Mouse (Mus musculus): ENCODE data around the gene Stoml1. TPM values are rescaled to one million over a fixed set of nuclear protein-coding genes. Genes with fewer than 3 reads are reported as not detected.
A peak's percentile ranks its signal among the peaks of the same experiment; 100 is the strongest.
"Not testable (repeated sequence)": the region's sequence is repeated elsewhere in the genome, so short reads cannot be mapped to it uniquely, and the experiment has no call there.

The Stoml1 gene
- polyA plus RNA-seq, 1 experiment from 2014 or later, result 30.1 TPM

DNA sequence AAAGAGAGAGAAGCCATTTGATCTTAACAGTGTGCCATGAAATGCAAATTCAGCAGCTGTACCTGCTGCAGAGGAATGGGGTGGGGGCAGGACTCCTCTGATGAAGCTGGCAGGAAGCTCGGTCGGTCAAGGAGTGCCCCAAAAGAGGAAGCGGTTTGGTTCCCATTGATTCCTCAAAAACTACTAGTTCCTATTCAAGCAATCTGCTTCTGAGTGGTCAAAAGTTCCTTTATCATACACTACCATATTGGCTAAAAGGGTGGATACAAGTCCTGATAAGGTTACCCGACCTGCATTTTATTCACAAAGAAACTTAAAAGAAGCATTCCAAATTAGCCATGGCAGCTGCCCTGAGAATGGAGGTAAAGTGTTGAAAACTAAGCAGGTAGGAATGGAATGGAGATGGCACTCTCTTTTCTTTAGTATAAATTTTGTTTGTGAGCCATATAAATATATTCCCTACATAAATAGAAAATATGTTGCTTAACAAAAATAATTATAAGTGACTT is 6.8 kb upstream of the Stoml1 start:
- 66% methylated on average over 4 of the region's 4 CpGs for WGBS
- no peak overlapping the region for H3K4me2 ChIP-seq
- H3K4me1 ChIP-seq, result peaks cover 73% of the 10 kb centered on the region

DNA sequence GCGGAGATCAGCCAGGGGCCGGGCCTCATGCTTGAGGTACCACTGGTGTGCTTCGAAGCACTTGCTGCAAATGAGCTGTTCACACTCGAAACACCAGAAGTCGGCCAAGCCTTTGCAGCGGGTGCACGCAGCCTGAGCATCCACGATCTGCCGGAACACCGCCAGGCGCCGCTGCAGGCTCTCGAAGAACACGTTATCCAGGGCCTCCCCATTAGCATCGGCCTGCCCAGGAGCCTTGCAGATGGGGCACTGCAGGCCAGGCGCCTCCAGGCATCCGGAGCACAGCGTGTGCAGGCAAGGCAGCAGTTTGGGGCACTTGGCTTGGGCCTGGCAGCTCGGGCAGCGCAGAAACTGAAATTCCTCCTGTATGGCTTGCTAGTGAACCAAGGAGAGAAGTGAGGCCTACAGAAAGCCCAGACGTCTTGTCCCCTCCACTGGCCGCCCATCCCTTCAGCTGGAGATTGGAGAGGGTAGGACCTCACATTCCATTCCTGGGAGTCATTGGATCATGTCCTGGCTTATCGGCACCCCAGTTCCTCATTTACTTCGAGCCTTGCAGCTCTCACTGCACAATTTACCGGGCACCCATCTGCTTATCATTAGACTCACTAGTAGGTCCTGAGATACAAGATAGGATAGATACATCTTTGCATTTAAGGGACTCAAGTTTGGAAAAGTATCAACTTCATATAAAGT is 5.8 kb upstream of the Stoml1 start:
- H3K4me3 ChIP-seq, result peak overlapping the region; percentile 36
- H3K9me3 ChIP-seq, result no peaks in the 10 kb centered on the region
- H3K27me3 ChIP-seq, result no peaks in the 10 kb centered on the region
- ATAC-seq (ENCODE audit: borderline replicate concordance, extremely low read depth, low FRiP score, low TSS enrichment), result peak; percentile 67; the same call in 1 of the 2 replicates
- peaks cover 62% of the 10 kb centered on the region for H3K4me1 ChIP-seq
- H3K4me2 ChIP-seq, result peak overlapping the region; percentile 70
- peaks cover 7% of the 10 kb centered on the region; the same call in 1 of the 2 replicates for H3K36me3 ChIP-seq
- WGBS, result 9% methylated on average over 25 of the region's 25 CpGs
- peak overlapping the region; percentile 72 for H3K27ac ChIP-seq
- peak overlapping the region; percentile 50 for H3K9ac ChIP-seq

More for the DNA sequence above, 6.8 kb upstream of the Stoml1 start:
- Histone ChIP-seq H3K4me3 (no peak overlapping the region), H3K9me3 (no peaks in the 10 kb centered on the region), H3K27me3 (no peaks in the 10 kb centered on the region), H3K36me3 (peaks cover 7% of the 10 kb centered on the region; the same call in 1 of the 2 replicates), H3K27ac (no peak overlapping the region), H3K9ac (no peak overlapping the region)
- ATAC-seq (ENCODE audit: borderline replicate concordance, extremely low read depth, low FRiP score, low TSS enrichment), result no peak

DNA sequence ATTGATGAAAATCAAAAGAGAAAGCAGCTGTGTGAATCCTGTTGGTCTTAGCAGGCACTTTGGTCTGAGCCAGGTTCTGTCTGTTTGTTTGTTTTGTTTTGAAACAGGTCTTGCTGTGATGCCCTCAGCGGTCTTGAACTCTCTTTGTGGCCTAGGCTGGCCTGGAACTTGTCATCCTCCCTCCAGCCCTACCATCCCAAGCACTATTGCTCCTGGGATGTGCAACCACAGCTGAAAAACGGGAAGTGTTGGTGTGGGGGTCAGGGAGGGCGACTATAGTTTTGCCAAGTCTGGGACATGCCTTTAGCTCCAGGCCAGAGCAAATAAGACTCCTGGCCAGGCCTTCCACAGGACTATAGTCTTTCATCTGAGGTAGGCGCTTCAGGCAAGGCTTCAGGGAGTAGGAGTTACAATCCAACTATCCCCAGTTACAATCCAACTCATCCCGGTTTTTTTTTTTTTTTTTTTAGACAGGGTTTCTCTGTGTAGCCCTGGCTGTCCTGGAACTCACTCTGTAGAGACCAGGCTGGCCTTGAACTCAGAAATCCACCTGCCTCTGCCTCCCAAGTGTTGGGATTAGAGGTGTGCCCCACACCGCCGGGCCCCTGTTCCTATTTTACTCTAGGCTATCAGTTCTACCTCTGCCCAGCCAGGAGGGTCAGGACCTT is 4.1 kb upstream of the Stoml1 start:
- H3K4me1 ChIP-seq, result peaks cover 50% of the 10 kb centered on the region
- no peaks in the 10 kb centered on the region for H3K27me3 ChIP-seq
- H3K9ac ChIP-seq, result peak overlapping the region; percentile 72
- H3K27ac ChIP-seq, result peak overlapping the region; percentile 96
- peak overlapping the region; percentile 70 for H3K4me2 ChIP-seq
- peak overlapping the region; percentile 60 for H3K4me3 ChIP-seq
- H3K9me3 ChIP-seq, result no peaks in the 10 kb centered on the region
- WGBS, result 26% methylated on average over 7 of the region's 7 CpGs
- H3K36me3 ChIP-seq, result peaks cover 3% of the 10 kb centered on the region; the same call in 1 of the 2 replicates
- ATAC-seq (ENCODE audit: borderline replicate concordance, extremely low read depth, low FRiP score, low TSS enrichment), result no peak

DNA sequence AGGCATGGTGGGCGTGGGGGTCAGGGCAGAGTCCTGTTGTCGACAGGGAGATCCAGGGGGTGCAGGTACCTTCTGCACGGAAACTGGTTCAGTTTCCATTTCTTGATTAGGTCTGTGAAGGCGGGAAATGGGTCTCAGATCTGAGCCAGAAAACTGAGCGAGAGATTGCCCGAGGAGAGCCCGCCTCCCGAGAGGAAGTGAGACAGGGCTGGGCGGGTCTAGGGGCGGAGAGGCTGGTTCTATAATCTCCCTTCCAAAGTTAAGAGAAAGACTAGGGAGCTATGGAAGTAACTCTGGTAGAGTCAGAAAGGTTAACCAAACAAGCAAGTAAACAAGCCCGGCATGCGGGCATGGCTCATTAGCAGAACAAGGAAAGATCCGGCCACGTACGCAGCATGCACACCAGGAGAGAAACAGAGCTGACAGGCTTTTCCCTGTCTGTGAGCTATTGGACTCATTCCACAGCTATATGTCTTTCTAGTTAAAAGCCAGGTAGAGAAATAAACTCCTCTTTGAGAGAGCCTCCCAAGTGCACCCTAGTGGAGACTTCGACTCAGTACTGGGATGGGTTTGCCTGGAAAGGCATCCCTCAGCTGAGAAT is 3.3 kb upstream of the Stoml1 start, which contains the start of gene Pml:
Pml (minus strand) TSS at position 195 of the 601 bp plus-strand sequence.
- Histone ChIP-seq H3K9ac (peak within 1 kb of the TSS; percentile 72), H3K9me3 (no peaks in the 10 kb centered on the region), H3K27me3 (no peaks in the 10 kb centered on the region), H3K4me1 (peaks cover 43% of the 10 kb centered on the region), H3K27ac (peak within 1 kb of the TSS; percentile 96), H3K36me3 (peaks cover 3% of the 10 kb centered on the region; the same call in 1 of the 2 replicates), H3K4me2 (peak within 1 kb of the TSS; percentile 70), H3K4me3 (peak within 1 kb of the TSS; percentile 60)
- peak; percentile 77; the same call in 1 of the 2 replicates for ATAC-seq (ENCODE audit: borderline replicate concordance, extremely low read depth, low FRiP score, low TSS enrichment)
- WGBS, result under 1% methylated on average over 16 of the region's 16 CpGs

DNA sequence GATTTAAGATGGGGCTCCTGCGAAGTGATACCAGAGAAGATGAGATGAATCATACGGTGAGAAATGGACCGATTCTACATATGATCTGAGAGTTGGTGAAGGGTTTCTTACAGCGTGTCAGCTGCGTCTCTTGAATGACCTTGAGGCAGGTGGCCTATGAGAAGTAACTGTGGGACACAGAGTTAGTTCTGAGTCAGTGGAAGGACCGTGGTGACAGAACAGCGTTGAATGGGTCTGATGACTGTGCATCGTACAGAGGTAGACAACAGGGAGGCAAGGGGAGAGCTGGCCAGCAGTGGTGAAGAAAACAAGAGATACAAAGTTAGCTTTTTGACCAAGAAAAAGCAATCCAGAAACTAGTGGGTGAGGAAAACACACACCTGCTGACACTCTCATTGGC is 2.6 kb upstream of the Stoml1 start:
- 76% methylated on average over 8 of the region's 8 CpGs for WGBS
- Histone ChIP-seq H3K27ac (peak overlapping the region; percentile 96), H3K9ac (no peak overlapping the region), H3K36me3 (peaks cover 3% of the 10 kb centered on the region; the same call in 1 of the 2 replicates), H3K27me3 (no peaks in the 10 kb centered on the region), H3K4me3 (no peak overlapping the region), H3K9me3 (no peaks in the 10 kb centered on the region), H3K4me1 (peaks cover 41% of the 10 kb centered on the region), H3K4me2 (peak overlapping the region; percentile 70)
- no peak for ATAC-seq (ENCODE audit: borderline replicate concordance, extremely low read depth, low FRiP score, low TSS enrichment)

DNA sequence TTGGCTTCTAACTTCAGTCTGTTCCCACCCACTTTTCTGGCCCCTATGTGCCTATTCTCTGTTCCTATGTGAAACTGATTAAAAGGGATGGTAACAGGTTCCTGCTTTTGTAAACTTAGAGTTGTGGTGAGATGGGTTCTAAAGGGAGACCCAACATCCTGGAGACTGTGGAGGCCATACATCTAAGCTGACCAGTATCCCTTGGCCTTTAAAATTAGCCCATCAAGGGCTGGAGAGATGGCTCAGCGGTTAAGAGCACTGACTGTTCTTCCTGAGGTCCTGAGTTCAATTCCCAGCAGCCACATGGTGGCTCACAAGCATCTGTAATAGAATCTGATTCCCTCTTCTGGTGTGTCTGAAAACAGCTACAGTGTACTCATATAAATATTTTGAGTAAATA is 2.2 kb upstream of the Stoml1 start:
- not testable (repeated sequence) for ATAC-seq (ENCODE audit: borderline replicate concordance, extremely low read depth, low FRiP score, low TSS enrichment); H3K9ac ChIP-seq; H3K27me3 ChIP-seq; H3K27ac ChIP-seq; H3K4me2 ChIP-seq; H3K4me3 ChIP-seq; H3K36me3 ChIP-seq; H3K9me3 ChIP-seq
- 85% methylated on average over 1 of the region's 1 CpGs for WGBS
- peaks cover 41% of the 10 kb centered on the region for H3K4me1 ChIP-seq

DNA sequence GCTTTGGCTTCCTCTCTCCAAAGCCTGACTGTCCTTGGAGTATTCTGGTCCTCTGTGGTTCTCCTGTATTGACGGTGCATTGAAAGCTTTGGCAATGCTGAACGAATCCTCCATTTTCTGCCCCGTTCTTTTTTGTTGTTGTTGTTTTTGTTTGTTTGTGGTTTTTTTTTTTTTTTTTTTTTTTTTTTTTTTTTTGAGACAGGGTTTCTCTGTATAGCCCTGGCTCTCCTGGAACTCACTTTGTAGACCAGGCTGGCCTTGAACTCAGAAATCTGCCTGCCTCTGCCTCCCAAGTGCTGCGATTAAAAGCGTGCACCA is 800 bp downstream of the Stoml1 start:
- Histone ChIP-seq H3K9ac (peak overlapping the region; percentile 70), H3K4me1 (peaks cover 13% of the 10 kb centered on the region), H3K27ac (peak overlapping the region; percentile 56; the same call in 1 of the 2 replicates), H3K4me2 (peak overlapping the region; percentile 75), H3K4me3 (peak overlapping the region; percentile 78)
- not testable (repeated sequence) for ATAC-seq (ENCODE audit: borderline replicate concordance, extremely low read depth, low FRiP score, low TSS enrichment); H3K9me3 ChIP-seq; H3K36me3 ChIP-seq; H3K27me3 ChIP-seq
- WGBS, result 60% methylated on average over 5 of the region's 5 CpGs

DNA sequence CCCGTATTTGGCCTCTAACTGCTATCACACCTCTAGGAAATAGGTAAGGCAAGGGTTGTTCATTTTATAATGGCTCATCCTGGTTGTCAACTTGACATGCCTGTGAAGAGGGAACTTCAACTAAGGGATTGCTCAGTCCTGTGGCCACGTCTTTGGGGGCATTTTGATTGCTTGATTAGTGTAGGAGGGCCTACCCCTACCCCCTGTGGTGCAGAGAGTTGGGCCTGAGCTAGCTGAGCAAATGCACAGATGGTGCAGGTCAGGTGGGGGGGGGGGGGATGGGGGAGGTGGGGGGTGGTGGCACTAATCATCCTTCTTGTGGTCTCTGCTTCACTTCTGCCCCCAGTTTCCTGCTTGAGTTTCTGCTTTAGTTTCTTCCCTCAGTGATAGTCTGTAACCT is 2.1 kb downstream of the Stoml1 start:
- Histone ChIP-seq H3K4me3 (no peak overlapping the region), H3K9ac (no peak overlapping the region), H3K36me3 (peaks cover 9% of the 10 kb centered on the region), H3K4me2 (no peak overlapping the region), H3K27me3 (no peaks in the 10 kb centered on the region), H3K27ac (no peak overlapping the region), H3K9me3 (no peaks in the 10 kb centered on the region), H3K4me1 (peaks cover 8% of the 10 kb centered on the region)
- ATAC-seq (ENCODE audit: borderline replicate concordance, extremely low read depth, low FRiP score, low TSS enrichment), result no peak
- 43% methylated on average over 2 of the region's 2 CpGs for WGBS

DNA sequence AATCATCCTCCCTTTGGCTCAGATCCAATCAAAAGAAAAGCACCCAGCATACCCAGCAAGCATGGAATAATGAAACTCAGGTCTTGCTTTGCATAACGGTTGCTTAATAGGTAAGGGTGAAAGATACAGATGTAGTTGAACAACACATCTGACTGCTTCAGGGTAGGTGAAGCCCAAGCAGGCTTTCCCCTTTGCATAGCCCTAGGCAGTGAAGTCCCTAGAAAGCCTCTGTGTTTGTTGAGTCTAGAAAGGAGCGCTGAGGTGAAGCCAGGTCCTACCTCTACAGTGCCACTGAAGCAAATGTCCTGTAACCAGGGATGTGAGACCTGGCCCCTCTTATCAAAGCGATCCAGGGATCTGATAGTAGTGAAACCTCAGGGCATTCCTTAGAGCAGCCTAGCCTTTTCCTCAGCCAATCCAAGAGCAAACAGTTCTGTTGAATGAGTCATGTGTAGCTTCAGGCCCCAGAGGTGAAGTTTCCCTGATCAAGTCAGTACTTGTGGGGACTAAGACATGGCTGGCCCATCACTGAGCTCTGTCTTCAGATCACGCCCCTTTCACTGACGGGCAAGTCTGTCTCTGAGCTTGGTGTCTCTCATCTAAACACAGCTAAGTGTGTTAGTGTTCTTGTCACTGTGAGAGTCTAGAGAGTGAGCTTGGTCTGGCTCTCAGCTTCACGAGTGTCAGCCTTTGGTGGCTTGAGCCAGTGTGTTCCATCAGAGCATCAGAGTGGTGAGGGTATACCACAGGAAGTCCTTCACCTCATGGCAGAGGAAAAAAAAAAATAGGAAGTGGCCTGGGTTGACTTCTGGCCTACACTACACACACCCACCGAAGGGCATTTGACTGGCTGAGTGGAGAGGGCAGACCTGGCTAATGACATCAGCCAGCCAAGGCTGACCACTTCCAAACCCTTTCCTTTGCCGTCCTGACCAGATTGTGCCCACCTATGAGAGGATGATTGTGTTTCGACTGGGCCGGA is 3.0 kb downstream of the Stoml1 start:
- 89% methylated on average over 10 of the region's 10 CpGs for WGBS
- peaks cover 4% of the 10 kb centered on the region for H3K4me1 ChIP-seq
- H3K27ac ChIP-seq, result no peak overlapping the region
- no peak overlapping the region for H3K4me2 ChIP-seq
- H3K36me3 ChIP-seq, result peaks cover 15% of the 10 kb centered on the region
- H3K4me3 ChIP-seq, result no peak overlapping the region
- no peak overlapping the region for H3K9ac ChIP-seq
- H3K9me3 ChIP-seq, result no peaks in the 10 kb centered on the region
- ATAC-seq (ENCODE audit: borderline replicate concordance, extremely low read depth, low FRiP score, low TSS enrichment), result no peak
- H3K27me3 ChIP-seq, result no peaks in the 10 kb centered on the region

DNA sequence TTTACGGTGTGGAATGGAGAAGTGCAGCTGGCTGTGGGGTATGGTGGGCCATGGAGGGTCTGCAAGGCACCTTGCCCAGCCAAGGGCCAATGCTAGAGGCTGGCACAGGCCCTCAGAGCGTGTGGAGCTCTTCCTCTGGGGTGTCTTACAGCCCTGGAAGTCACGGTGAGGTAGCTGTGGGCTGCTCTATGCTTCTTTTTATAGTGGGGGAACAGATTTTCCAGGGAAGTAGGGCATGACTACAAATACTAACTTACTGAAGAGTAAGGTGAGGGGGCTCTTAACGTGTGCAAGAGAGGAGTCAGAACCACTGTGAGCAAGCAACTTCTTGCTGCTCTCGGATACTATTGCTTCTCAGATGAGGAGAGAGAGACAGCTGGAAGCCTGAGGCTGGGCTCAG is 9.5 kb downstream of the Stoml1 start:
- Histone ChIP-seq H3K27me3 (no peaks in the 10 kb centered on the region), H3K27ac (no peak overlapping the region), H3K9ac (no peak overlapping the region), H3K36me3 (peaks cover 23% of the 10 kb centered on the region), H3K4me2 (no peak overlapping the region), H3K9me3 (no peaks in the 10 kb centered on the region), H3K4me3 (no peak overlapping the region), H3K4me1 (peaks cover 10% of the 10 kb centered on the region)
- 89% methylated on average over 5 of the region's 5 CpGs for WGBS
- ATAC-seq (ENCODE audit: borderline replicate concordance, extremely low read depth, low FRiP score, low TSS enrichment), result no peak

DNA sequence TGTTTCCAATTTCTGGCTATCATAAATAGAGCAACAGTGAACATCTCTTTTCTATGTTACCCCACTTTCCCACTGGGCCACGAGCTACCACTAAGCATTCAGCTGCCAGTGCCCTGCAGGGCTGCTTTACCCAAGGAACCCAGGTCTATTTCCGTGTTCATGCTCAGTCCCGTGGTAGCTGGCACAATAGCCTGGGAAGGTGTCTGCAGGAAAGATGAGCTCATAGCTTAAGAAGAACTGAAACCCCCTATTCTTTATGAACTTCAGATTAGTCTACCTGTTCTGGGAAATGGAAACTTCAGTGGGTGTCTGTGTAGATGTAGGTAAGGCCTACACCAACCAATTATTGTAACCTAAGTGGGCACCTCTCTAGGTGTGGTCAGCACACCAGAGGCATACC is 12.4 kb downstream of the Stoml1 start:
- peaks cover 10% of the 10 kb centered on the region for H3K4me1 ChIP-seq
- H3K27ac ChIP-seq, result no peak overlapping the region
- H3K27me3 ChIP-seq, result no peaks in the 10 kb centered on the region
- ATAC-seq (ENCODE audit: borderline replicate concordance, extremely low read depth, low FRiP score, low TSS enrichment), result no peak
- no peak overlapping the region for H3K9ac ChIP-seq
- no peaks in the 10 kb centered on the region for H3K9me3 ChIP-seq
- H3K36me3 ChIP-seq, result peaks cover 18% of the 10 kb centered on the region
- no peak overlapping the region for H3K4me3 ChIP-seq
- no peak overlapping the region for H3K4me2 ChIP-seq
- 67% methylated on average over 3 of the region's 3 CpGs for WGBS

All from lung, embryonic 15.5 days (tissue).